Mouse (Mus musculus) small intestine, adult 2 months (tissue): ENCODE data around the gene Ice1.

Experiments
- CTCF ChIP-seq: fragments of 200-500 bp; IDR thresholded peaks from 2 replicates; pipeline ENCODE4 v1.5.1; 2012; ENCODE audit warnings: low read depth, mild to moderate bottlenecking, control low read depth, inconsistent platforms, low read length, moderate library complexity, mixed read lengths; ENCODE audit not compliant: insufficient replicate concordance, insufficient read length; ENCODE audit errors: extremely low read depth
- POLR2A ChIP-seq: fragments of 200-500 bp; IDR thresholded peaks from 2 replicates; pipeline ENCODE4 v1.6.1; 2012; ENCODE audit warnings: low read depth, mild to moderate bottlenecking, control low read depth, inconsistent platforms, low read length, moderate library complexity

GRCm38 (mm10) chr13:70681411-70682183, 44.2 kb upstream of the Ice1 start:
- TF ChIP-seq CTCF (no peak), POLR2A (no peak)
